Mouse (Mus musculus) forebrain, embryonic 13.5 days (tissue): Measurements from ENCODE around the gene Gadd45b. TPM values are rescaled to one million over a fixed set of nuclear protein-coding genes. Genes with fewer than 3 reads are reported as not detected.

Experiments
- ATAC-seq: fragments of 200-750 bp; cut with Nextera tagmentation; 2 replicates; pipeline ENCODE4 v1.8.0; 2017
- H3K27ac ChIP-seq: fragments of 300-500 bp; sonication (generic); 2 replicates; pipeline ENCODE4 v1.5.1; 2015; ENCODE audit warnings: inconsistent platforms, mild to moderate bottlenecking, moderate library complexity
- H3K27me3 ChIP-seq: fragments of 300-500 bp; sonication (generic); 2 replicates; pipeline ENCODE4 v1.6.1; 2015; ENCODE audit warnings: mild to moderate bottlenecking, inconsistent platforms
- H3K36me3 ChIP-seq: fragments of 300-500 bp; sonication (generic); 2 replicates; pipeline ENCODE4 v1.6.1; 2015; ENCODE audit warnings: mild to moderate bottlenecking, inconsistent platforms; ENCODE audit not compliant: poor library complexity, severe bottlenecking
- H3K4me1 ChIP-seq: fragments of 300-500 bp; sonication (generic); 2 replicates; pipeline ENCODE4 v1.6.1; 2015; ENCODE audit warnings: inconsistent platforms
- H3K4me2 ChIP-seq: fragments of 300-500 bp; sonication (generic); 2 replicates; pipeline ENCODE4 v1.6.1; 2015; ENCODE audit warnings: inconsistent platforms, mild to moderate bottlenecking, moderate library complexity
- H3K4me3 ChIP-seq: fragments of 300-500 bp; sonication (generic); 2 replicates; pipeline ENCODE4 v1.5.1; 2015; ENCODE audit warnings: mild to moderate bottlenecking, inconsistent platforms
- H3K9ac ChIP-seq: fragments of 300-500 bp; sonication (generic); 2 replicates; pipeline ENCODE4 v1.6.1; 2015; ENCODE audit warnings: mild to moderate bottlenecking, inconsistent platforms
- H3K9me3 ChIP-seq: fragments of 300-500 bp; sonication (generic); replicated peaks from 2 replicates; pipeline ENCODE4 v1.6.1; 2016; ENCODE audit warnings: inconsistent platforms
- WGBS: fragments of 180-500 bp; shearing (Covaris S2); methylation state at CpG from one replicate; pipeline ENCODE4 v1.1.7; 2015; 5-methylcytosine and 5-hydroxymethylcytosine counted together
- polyA plus RNA-seq: library from polyadenylated mRNA; unstranded; fragments of >200 nt; fragmentation: Nextera tagmentation; extraction: Ambion mirVana; gene quantifications from 2 replicates; pipeline ENCODE4 v1.2.1, GENCODE M21; 2015

Gene Gadd45b
- polyA plus RNA-seq, 1 experiment from 2014 or later = 4.9 TPM

- 79% methylated on average over 13 of the region's 13 CpGs for WGBS
Observed at GRCm38 (mm10) chr10:80954415-80954814, 24.5 kb downstream of the Gadd45b start.

GRCm38 (mm10) chr10:80954843-80955242 lies 25.0 kb downstream of the Gadd45b start:
- 0 out of 2 replicates have a peak, but pooled peaks cover 3% of the 10 kb centered on the region for H3K27me3 ChIP-seq
- no peaks in the 10 kb centered on the region for H3K36me3 ChIP-seq
- H3K27ac ChIP-seq = no peak overlapping the region
- no peak overlapping the region for H3K9ac ChIP-seq
- no peak overlapping the region for H3K4me3 ChIP-seq
- 79% methylated on average over 6 of the region's 6 CpGs for WGBS
- H3K9me3 ChIP-seq = no peaks in the 10 kb centered on the region
- ATAC-seq = no peak
- peaks cover 6% of the 10 kb centered on the region; the same call in 1 of the 2 replicates for H3K4me1 ChIP-seq
- no peak overlapping the region for H3K4me2 ChIP-seq

More at GRCm38 (mm10) chr10:80954415-80954814, 24.5 kb downstream of the Gadd45b start:
- peaks cover 6% of the 10 kb centered on the region; the same call in 1 of the 2 replicates for H3K4me1 ChIP-seq
- no peaks in the 10 kb centered on the region for H3K36me3 ChIP-seq
- no peak overlapping the region for H3K9ac ChIP-seq
- H3K4me2 ChIP-seq = no peak overlapping the region
- no peak overlapping the region for H3K27ac ChIP-seq
- 0 out of 2 replicates have a peak, but pooled peaks cover 3% of the 10 kb centered on the region for H3K27me3 ChIP-seq
- H3K4me3 ChIP-seq = no peak overlapping the region
- H3K9me3 ChIP-seq = no peaks in the 10 kb centered on the region
- no peak for ATAC-seq

- no peak overlapping the region for H3K4me2 ChIP-seq
Observed at GRCm38 (mm10) chr10:80955536-80955935, 25.7 kb downstream of the Gadd45b start.

GRCm38 (mm10) chr10:80956385-80956784 lies 26.5 kb downstream of the Gadd45b start:
- peaks cover 9% of the 10 kb centered on the region; the same call in 1 of the 2 replicates for H3K27me3 ChIP-seq
- no peak overlapping the region for H3K4me3 ChIP-seq
- peaks cover 10% of the 10 kb centered on the region; the same call in 1 of the 2 replicates for H3K4me1 ChIP-seq
- H3K36me3 ChIP-seq = no peaks in the 10 kb centered on the region
- 94% methylated on average over 8 of the region's 8 CpGs for WGBS
- H3K9me3 ChIP-seq = no peaks in the 10 kb centered on the region
- H3K9ac ChIP-seq = no peak overlapping the region
- no peak for ATAC-seq
- H3K4me2 ChIP-seq = no peak overlapping the region
- H3K27ac ChIP-seq = no peak overlapping the region

More at GRCm38 (mm10) chr10:80955536-80955935, 25.7 kb downstream of the Gadd45b start:
- peaks cover 9% of the 10 kb centered on the region; the same call in 1 of the 2 replicates for H3K27me3 ChIP-seq
- no peaks in the 10 kb centered on the region for H3K36me3 ChIP-seq
- no peak overlapping the region for H3K4me3 ChIP-seq
- no peaks in the 10 kb centered on the region for H3K9me3 ChIP-seq
- peak; percentile 46; the same call in 1 of the 2 replicates for ATAC-seq
- H3K27ac ChIP-seq = no peak overlapping the region
- 28% methylated on average over 9 of the region's 9 CpGs for WGBS
- H3K9ac ChIP-seq = no peak overlapping the region
- peaks cover 6% of the 10 kb centered on the region; the same call in 1 of the 2 replicates for H3K4me1 ChIP-seq

GRCm38 (mm10) chr10:80956901-80957300 lies 27.0 kb downstream of the Gadd45b start:
- Histone ChIP-seq H3K4me2 (no peak overlapping the region), H3K4me3 (no peak overlapping the region), H3K27me3 (peaks cover 9% of the 10 kb centered on the region; the same call in 1 of the 2 replicates), H3K27ac (no peak overlapping the region), H3K9me3 (no peaks in the 10 kb centered on the region), H3K4me1 (peaks cover 10% of the 10 kb centered on the region; the same call in 1 of the 2 replicates), H3K36me3 (no peaks in the 10 kb centered on the region), H3K9ac (no peak overlapping the region)
- no peak for ATAC-seq
- 82% methylated on average over 6 of the region's 6 CpGs for WGBS

GRCm38 (mm10) chr10:80957791-80958190 lies 27.9 kb downstream of the Gadd45b start:
- ATAC-seq = no peak
- H3K9me3 ChIP-seq = no peaks in the 10 kb centered on the region
- H3K27ac ChIP-seq = no peak overlapping the region
- WGBS = 75% methylated on average over 4 of the region's 4 CpGs
- no peak overlapping the region for H3K4me3 ChIP-seq
- H3K4me1 ChIP-seq = peaks cover 10% of the 10 kb centered on the region; the same call in 1 of the 2 replicates
- H3K4me2 ChIP-seq = no peak overlapping the region
- no peaks in the 10 kb centered on the region for H3K36me3 ChIP-seq
- peaks cover 7% of the 10 kb centered on the region; the same call in 1 of the 2 replicates for H3K27me3 ChIP-seq
- no peak overlapping the region for H3K9ac ChIP-seq

- Histone ChIP-seq H3K27me3 (peaks cover 5% of the 10 kb centered on the region; the same call in 1 of the 2 replicates), H3K4me1 (peaks cover 14% of the 10 kb centered on the region), H3K4me2 (no peak overlapping the region), H3K9ac (no peak overlapping the region), H3K9me3 (no peaks in the 10 kb centered on the region), H3K27ac (no peak overlapping the region), H3K36me3 (no peaks in the 10 kb centered on the region), H3K4me3 (no peak overlapping the region)
- WGBS = 94% methylated on average over 5 of the region's 5 CpGs
- ATAC-seq = no peak
Observed at GRCm38 (mm10) chr10:80958979-80959637, 29.2 kb downstream of the Gadd45b start.

- Histone ChIP-seq H3K4me2 (no peak overlapping the region), H3K9me3 (no peaks in the 10 kb centered on the region), H3K27me3 (peaks cover 5% of the 10 kb centered on the region; the same call in 1 of the 2 replicates), H3K4me3 (no peak overlapping the region), H3K4me1 (peaks cover 9% of the 10 kb centered on the region; the same call in 1 of the 2 replicates), H3K9ac (0 out of 2 replicates have a peak overlapping the region, but pooled peaks have one; percentile 34), H3K36me3 (no peaks in the 10 kb centered on the region), H3K27ac (no peak overlapping the region)
- peak; percentile 57; the same call in 1 of the 2 replicates for ATAC-seq
- 13% methylated on average over 16 of the region's 16 CpGs for WGBS
Observed at GRCm38 (mm10) chr10:80960551-80961508, 31.0 kb downstream of the Gadd45b start.

GRCm38 (mm10) chr10:80962051-80962472 lies 32.2 kb downstream of the Gadd45b start:
- Histone ChIP-seq H3K9me3 (no peaks in the 10 kb centered on the region), H3K9ac (no peak overlapping the region), H3K4me1 (peaks cover 11% of the 10 kb centered on the region), H3K4me2 (no peak overlapping the region), H3K27ac (no peak overlapping the region), H3K36me3 (no peaks in the 10 kb centered on the region), H3K27me3 (peaks cover 5% of the 10 kb centered on the region; the same call in 1 of the 2 replicates), H3K4me3 (no peak overlapping the region)
- 61% methylated on average over 10 of the region's 10 CpGs for WGBS
- no peak for ATAC-seq

GRCm38 (mm10) chr10:80962585-80962984 lies 32.7 kb downstream of the Gadd45b start:
- 79% methylated on average over 5 of the region's 5 CpGs for WGBS
- Histone ChIP-seq H3K4me2 (no peak overlapping the region), H3K9ac (no peak overlapping the region), H3K36me3 (no peaks in the 10 kb centered on the region), H3K27me3 (peaks cover 5% of the 10 kb centered on the region; the same call in 1 of the 2 replicates), H3K4me3 (no peak overlapping the region), H3K4me1 (peaks cover 15% of the 10 kb centered on the region), H3K9me3 (no peaks in the 10 kb centered on the region), H3K27ac (no peak overlapping the region)
- ATAC-seq = no peak

- Histone ChIP-seq H3K27ac (no peak overlapping the region), H3K4me3 (no peak overlapping the region), H3K4me2 (no peak overlapping the region), H3K36me3 (no peaks in the 10 kb centered on the region), H3K27me3 (peaks cover 5% of the 10 kb centered on the region; the same call in 1 of the 2 replicates), H3K9me3 (no peaks in the 10 kb centered on the region), H3K4me1 (peaks cover 15% of the 10 kb centered on the region), H3K9ac (no peak overlapping the region)
- WGBS = 61% methylated on average over 12 of the region's 12 CpGs
- ATAC-seq = no peak
Observed at GRCm38 (mm10) chr10:80963031-80963975, 33.4 kb downstream of the Gadd45b start.
